Mouse (Mus musculus) liver, embryonic 15.5 days (tissue): ENCODE data around the gene Frs3. TPM values are rescaled to one million over a fixed set of nuclear protein-coding genes. Genes with fewer than 3 reads are reported as not detected.
"Not testable (repeated sequence)": the region's sequence is repeated elsewhere in the genome, so short reads cannot be mapped to it uniquely, and the experiment has no call there.

Experiments used
- ATAC-seq: fragments of 200-750 bp; cut with Nextera tagmentation; 2 replicates; pipeline ENCODE4 v1.8.0; 2017; ENCODE audit warnings: moderate number of reproducible peaks, mild to moderate bottlenecking, moderate library complexity; ENCODE audit not compliant: insufficient read depth
- H3K27ac ChIP-seq: fragments of 300-500 bp; sonication (generic); replicated peaks from 2 replicates; pipeline ENCODE4 v1.5.1; 2015; ENCODE audit warnings: mild to moderate bottlenecking, inconsistent platforms
- H3K27me3 ChIP-seq: fragments of 300-500 bp; sonication (generic); 2 replicates; pipeline ENCODE4 v1.6.1; 2015; ENCODE audit warnings: mild to moderate bottlenecking, inconsistent platforms
- H3K36me3 ChIP-seq: fragments of 300-500 bp; sonication (generic); replicated peaks from 2 replicates; pipeline ENCODE4 v1.6.1; 2015; ENCODE audit warnings: moderate library complexity, mild to moderate bottlenecking, inconsistent platforms
- H3K4me1 ChIP-seq: fragments of 300-500 bp; sonication (generic); replicated peaks from 2 replicates; pipeline ENCODE4 v1.6.1; 2015; ENCODE audit warnings: inconsistent platforms
- H3K4me2 ChIP-seq: fragments of 300-500 bp; sonication (generic); 2 replicates; pipeline ENCODE4 v1.6.1; 2015; ENCODE audit warnings: moderate library complexity, mild to moderate bottlenecking, inconsistent platforms
- H3K4me3 ChIP-seq: fragments of 300-500 bp; sonication (generic); replicated peaks from 2 replicates; pipeline ENCODE4 v1.5.1; 2015; ENCODE audit warnings: mild to moderate bottlenecking, inconsistent platforms
- H3K9ac ChIP-seq: fragments of 300-500 bp; sonication (generic); 2 replicates; pipeline ENCODE4 v1.6.1; 2015; ENCODE audit warnings: moderate library complexity, mild to moderate bottlenecking, inconsistent platforms
- H3K9me3 ChIP-seq: fragments of 300-500 bp; sonication (generic); replicated peaks from 2 replicates; pipeline ENCODE4 v1.6.1; 2016; ENCODE audit warnings: inconsistent platforms
- WGBS: fragments of 180-500 bp; shearing (Covaris S2); methylation state at CpG from one replicate; pipeline ENCODE4 v1.1.7; 2015; ENCODE audit warnings: mixed read lengths; ENCODE audit not compliant: insufficient replicate concordance; 5-methylcytosine and 5-hydroxymethylcytosine counted together
- polyA plus RNA-seq: library from polyadenylated mRNA; unstranded; fragments of >200 nt; fragmentation: Nextera tagmentation; extraction: Ambion mirVana; gene quantifications from 2 replicates; pipeline ENCODE4 v1.2.1, GENCODE M21; 2015

Gene Frs3
- polyA plus RNA-seq, result 1.5 and 1.6 TPM in 2 replicates

- peak; percentile 57 for ATAC-seq
- peak within 1 kb of the TSS; percentile 70 for H3K9ac ChIP-seq
- peak within 1 kb of the TSS; percentile 97 for H3K4me2 ChIP-seq
- peak within 1 kb of the TSS; percentile 86 for H3K4me3 ChIP-seq
- H3K27ac ChIP-seq, result peak within 1 kb of the TSS; percentile 78
- peaks cover 35% of the 10 kb centered on the region for H3K27me3 ChIP-seq
- H3K9me3 ChIP-seq, result no peaks in the 10 kb centered on the region
- H3K36me3 ChIP-seq, result peaks cover 30% of the 10 kb centered on the region
- H3K4me1 ChIP-seq, result peaks cover 41% of the 10 kb centered on the region
- WGBS, result 2% methylated on average over 58 of the region's 58 CpGs
Observed at GRCm38 (mm10) chr17:47688608-47689575, at the start of gene Frs3. TSS of gene Frs3 (plus strand) at chr17:47689030.

- H3K9ac ChIP-seq, result no peak overlapping the region
- no peak overlapping the region for H3K4me2 ChIP-seq
- H3K27ac ChIP-seq, result no peak overlapping the region
- 74% methylated on average over 2 of the region's 2 CpGs for WGBS
- no peaks in the 10 kb centered on the region for H3K9me3 ChIP-seq
- no peak for ATAC-seq
- H3K27me3 ChIP-seq, result no peaks in the 10 kb centered on the region
- no peaks in the 10 kb centered on the region for H3K36me3 ChIP-seq
- H3K4me3 ChIP-seq, result no peak overlapping the region
- peaks cover 3% of the 10 kb centered on the region; the same call in 1 of the 2 replicates for H3K4me1 ChIP-seq
Observed at GRCm38 (mm10) chr17:47642992-47643391, 45.8 kb upstream of the Frs3 start.

GRCm38 (mm10) chr17:47646683-47647082 is 42.1 kb upstream of the Frs3 start:
- 79% methylated on average over 1 of the region's 1 CpGs for WGBS
- H3K4me1 ChIP-seq, result peaks cover 7% of the 10 kb centered on the region; the same call in 1 of the 2 replicates
- H3K4me2 ChIP-seq, result no peak overlapping the region
- H3K4me3 ChIP-seq, result no peak overlapping the region
- no peaks in the 10 kb centered on the region for H3K27me3 ChIP-seq
- peaks cover 15% of the 10 kb centered on the region for H3K36me3 ChIP-seq
- H3K9me3 ChIP-seq, result no peaks in the 10 kb centered on the region
- no peak overlapping the region; the same call in 1 of the 2 replicates for H3K27ac ChIP-seq
- H3K9ac ChIP-seq, result no peak overlapping the region
- ATAC-seq, result peak; percentile 58; the same call in 1 of the 2 replicates

- Histone ChIP-seq H3K4me1 (peaks cover 7% of the 10 kb centered on the region; the same call in 1 of the 2 replicates), H3K27ac (no peak overlapping the region), H3K9me3 (no peaks in the 10 kb centered on the region), H3K4me2 (no peak overlapping the region), H3K4me3 (no peak overlapping the region), H3K27me3 (no peaks in the 10 kb centered on the region), H3K36me3 (peaks cover 30% of the 10 kb centered on the region), H3K9ac (no peak overlapping the region)
- WGBS, result 63% methylated on average over 4 of the region's 4 CpGs
- ATAC-seq, result no peak
Observed at GRCm38 (mm10) chr17:47648966-47649365, 39.9 kb upstream of the Frs3 start.

GRCm38 (mm10) chr17:47651953-47652352 is 36.9 kb upstream of the Frs3 start:
- Histone ChIP-seq H3K27me3 (no peaks in the 10 kb centered on the region), H3K36me3 (peaks cover 35% of the 10 kb centered on the region), H3K9me3 (no peaks in the 10 kb centered on the region), H3K9ac (no peak overlapping the region), H3K27ac (no peak overlapping the region), H3K4me2 (no peak overlapping the region), H3K4me1 (0 out of 2 replicates have a peak, but pooled peaks cover 4% of the 10 kb centered on the region), H3K4me3 (no peak overlapping the region)
- WGBS, result 80% methylated on average over 2 of the region's 2 CpGs
- ATAC-seq, result no peak

- not testable (repeated sequence) for H3K4me2 ChIP-seq, H3K9ac ChIP-seq, H3K4me1 ChIP-seq, H3K27ac ChIP-seq, H3K4me3 ChIP-seq, ATAC-seq, H3K9me3 ChIP-seq, H3K27me3 ChIP-seq
- 81% methylated on average over 8 of the region's 8 CpGs for WGBS
- H3K36me3 ChIP-seq, result peaks cover 35% of the 10 kb centered on the region
Observed at GRCm38 (mm10) chr17:47654346-47654745, 34.5 kb upstream of the Frs3 start.

GRCm38 (mm10) chr17:47655697-47656096 is 33.1 kb upstream of the Frs3 start:
- no peak overlapping the region for H3K9ac ChIP-seq
- ATAC-seq, result no peak
- H3K4me3 ChIP-seq, result no peak overlapping the region
- H3K4me2 ChIP-seq, result no peak overlapping the region
- H3K36me3 ChIP-seq, result peaks cover 24% of the 10 kb centered on the region; the same call in 1 of the 2 replicates
- no peaks in the 10 kb centered on the region for H3K9me3 ChIP-seq
- no peak overlapping the region for H3K27ac ChIP-seq
- 77% methylated on average over 5 of the region's 5 CpGs for WGBS
- no peaks in the 10 kb centered on the region for H3K27me3 ChIP-seq
- H3K4me1 ChIP-seq, result peaks cover 6% of the 10 kb centered on the region; the same call in 1 of the 2 replicates

- H3K4me2 ChIP-seq, result no peak overlapping the region
Observed at GRCm38 (mm10) chr17:47657901-47658300, 30.9 kb upstream of the Frs3 start.

GRCm38 (mm10) chr17:47658741-47659243 is 30.0 kb upstream of the Frs3 start:
- 39% methylated on average over 3 of the region's 3 CpGs for WGBS
- H3K4me1 ChIP-seq, result peaks cover 6% of the 10 kb centered on the region; the same call in 1 of the 2 replicates

More at GRCm38 (mm10) chr17:47657901-47658300, 30.9 kb upstream of the Frs3 start:
- 80% methylated on average over 4 of the region's 4 CpGs for WGBS
- ATAC-seq, result no peak
- Histone ChIP-seq H3K27me3 (no peaks in the 10 kb centered on the region), H3K36me3 (peaks cover 16% of the 10 kb centered on the region; the same call in 1 of the 2 replicates), H3K9me3 (no peaks in the 10 kb centered on the region), H3K4me1 (peaks cover 6% of the 10 kb centered on the region; the same call in 1 of the 2 replicates), H3K27ac (no peak overlapping the region), H3K9ac (no peak overlapping the region), H3K4me3 (no peak overlapping the region)

GRCm38 (mm10) chr17:47663009-47663713 is 25.7 kb upstream of the Frs3 start:
- H3K36me3 ChIP-seq, result 0 out of 2 replicates have a peak, but pooled peaks cover 7% of the 10 kb centered on the region
- H3K4me2 ChIP-seq, result no peak overlapping the region
- no peak for ATAC-seq
- no peaks in the 10 kb centered on the region for H3K9me3 ChIP-seq
- 76% methylated on average over 9 of the region's 9 CpGs for WGBS
- H3K4me3 ChIP-seq, result no peak overlapping the region
- H3K9ac ChIP-seq, result no peak overlapping the region
- H3K27me3 ChIP-seq, result no peaks in the 10 kb centered on the region
- no peak overlapping the region for H3K27ac ChIP-seq
- peaks cover 6% of the 10 kb centered on the region; the same call in 1 of the 2 replicates for H3K4me1 ChIP-seq

More at GRCm38 (mm10) chr17:47658741-47659243, 30.0 kb upstream of the Frs3 start:
- Histone ChIP-seq H3K9ac (no peak overlapping the region), H3K4me2 (no peak overlapping the region), H3K4me3 (no peak overlapping the region), H3K27ac (0 out of 2 replicates have a peak overlapping the region, but pooled peaks have one; percentile 7), H3K9me3 (no peaks in the 10 kb centered on the region), H3K27me3 (no peaks in the 10 kb centered on the region), H3K36me3 (peaks cover 8% of the 10 kb centered on the region; the same call in 1 of the 2 replicates)
- ATAC-seq, result no peak
